In genomic region chr7:45920583-45921241, GRCm38 (mm10) we compare ENCODE assay signal across 7 mouse cellular contexts. TPM values are rescaled to one million over a fixed set of nuclear protein-coding genes. Genes with fewer than 3 reads are reported as not detected.
DNase-seq lines count a peak whose midpoint lies in the region; ATAC-seq and TF ChIP-seq lines count a peak whose summit lies in the region.

No protein-coding gene starts in this region.

- H3K36me3 ChIP-seq in heart, embryonic 15.5 days = no peaks in the 10 kb centered on the region
- H3K36me3 ChIP-seq in liver, postnatal 0 days (replicated peaks; ENCODE audit: insufficient read depth, low read length) = peaks cover 14% of the 10 kb centered on the region

- TF ChIP-seq EP300 in liver, postnatal 0 days (IDR thresholded peaks at IDR 0.05; ENCODE audit: low read depth) = no peak

- 25% methylated on average over 9 of the region's 9 CpGs for WGBS in heart, embryonic 15.5 days
- 19% methylated on average over 9 of the region's 9 CpGs for WGBS in liver, postnatal 0 days (ENCODE audit: insufficient replicate concordance)

- H3K9me3 ChIP-seq in heart, embryonic 15.5 days (replicated peaks) = no peaks in the 10 kb centered on the region
- no peaks in the 10 kb centered on the region for H3K9me3 ChIP-seq in liver, postnatal 0 days (ENCODE audit: low read length)

- peak overlapping the region; percentile 59 for H3K9ac ChIP-seq in heart, embryonic 15.5 days
- H3K9ac ChIP-seq in liver, postnatal 0 days (replicated peaks) = peak overlapping the region; percentile 72

- no peak for TF ChIP-seq POLR2A in bone marrow macrophage, adult 2 months (IDR thresholded peaks at IDR 0.05; ENCODE audit: borderline replicate concordance, low read depth, low read length)

- no peak for ATAC-seq in heart, embryonic 15.5 days (replicated peaks; ENCODE audit: insufficient number of reproducible peaks, insufficient read depth, low FRiP score, low read depth)
- ATAC-seq in liver, postnatal 0 days = no peak
- ATAC-seq in inflammation-experienced regulatory T-cells, adult 6 months = no peak

- peak overlapping the region; percentile 95 for H3K27ac ChIP-seq in bone marrow macrophage, adult 2 months (ENCODE audit: insufficient read depth, low read depth, low read length)
- H3K27ac ChIP-seq in heart, embryonic 15.5 days = peak overlapping the region; percentile 93
- peak overlapping the region; percentile 85 for H3K27ac ChIP-seq in liver, postnatal 0 days (ENCODE audit: low read depth)

- H3K4me2 ChIP-seq in heart, embryonic 15.5 days = peak overlapping the region; percentile 60
- H3K4me2 ChIP-seq in liver, postnatal 0 days (ENCODE audit: low read depth, low read length) = peak overlapping the region; percentile 77

- peaks cover 26% of the 10 kb centered on the region for H3K4me1 ChIP-seq in bone marrow macrophage, adult 2 months (ENCODE audit: control insufficient read depth, insufficient read depth, low read length)
- peaks cover 61% of the 10 kb centered on the region for H3K4me1 ChIP-seq in heart, embryonic 15.5 days (replicated peaks)
- peaks cover 59% of the 10 kb centered on the region for H3K4me1 ChIP-seq in liver, postnatal 0 days (ENCODE audit: insufficient read depth)

- H3K27me3 ChIP-seq in heart, embryonic 15.5 days = no peaks in the 10 kb centered on the region
- H3K27me3 ChIP-seq in liver, postnatal 0 days (ENCODE audit: insufficient read depth, low read length) = no peaks in the 10 kb centered on the region

- H3K4me3 ChIP-seq in bone marrow macrophage, adult 2 months (ENCODE audit: insufficient read depth, low read length) = peak overlapping the region; percentile 82
- peak overlapping the region; percentile 52 for H3K4me3 ChIP-seq in heart, embryonic 15.5 days
- peak overlapping the region; percentile 56 for H3K4me3 ChIP-seq in liver, postnatal 0 days (ENCODE audit: low read depth, low read length)

- DNase-seq in ovary, postnatal 36 days (ENCODE audit: low spot score) = peak; percentile 32
- no peak for DNase-seq in ovary, postnatal 14 days (ENCODE audit: low spot score)
- DNase-seq in liver, postnatal 0 days = no peak
- DNase-seq in thymus, postnatal 25 days = peak; percentile 38

- TF ChIP-seq CTCF in bone marrow macrophage, adult 2 months (IDR thresholded peaks at IDR 0.05; ENCODE audit: low read depth, low read length) = no peak
- no peak for TF ChIP-seq CTCF in liver, postnatal 0 days (IDR thresholded peaks at IDR 0.05; ENCODE audit: low read depth)

RNA-seq across cellular contexts. Expression of gene Emp3, which starts 0.5 kb away (rescaled TPM):
- 635 and 697 TPM in 2 replicates for polyA plus RNA-seq in bone marrow macrophage, adult 2 months (2012; ENCODE audit: insufficient read depth, insufficient read length, missing spikeins)
- polyA plus RNA-seq in heart, embryonic 15.5 days (2015; fragmentation: Nextera tagmentation; extraction: Ambion mirVana) = 71.5 and 108 TPM in 2 replicates
- polyA plus RNA-seq in liver, postnatal 0 days (2015; fragmentation: Nextera tagmentation; extraction: Ambion mirVana) = 56.0 and 57.7 TPM in 2 replicates
- 100 to 1,000 TPM; 512 to 771 (median 583) TPM for polyA plus RNA-seq in inflammation-experienced regulatory T-cells, adult 6 months (2017; shearing (Covaris generic))

RNA-seq across cellular contexts. Expression of gene Ccdc114, which starts 3.2 kb away (rescaled TPM):
- 3.2 and 3.9 TPM in 2 replicates for polyA plus RNA-seq in bone marrow macrophage, adult 2 months (2012; ENCODE audit: insufficient read depth, insufficient read length, missing spikeins)
- polyA plus RNA-seq in heart, embryonic 15.5 days (2015; fragmentation: Nextera tagmentation; extraction: Ambion mirVana) = 3.4 and 3.6 TPM in 2 replicates
- polyA plus RNA-seq in liver, postnatal 0 days (2015; fragmentation: Nextera tagmentation; extraction: Ambion mirVana) = 0.64 and 1.2 TPM in 2 replicates
- 1 to 10 TPM; 1.4 to 1.8 (median 1.4) TPM for polyA plus RNA-seq in inflammation-experienced regulatory T-cells, adult 6 months (2017; shearing (Covaris generic))

RNA-seq across cellular contexts. Expression of gene Tmem143, which starts 24.0 kb away (rescaled TPM):
- 15.1 and 18.9 TPM in 2 replicates for polyA plus RNA-seq in bone marrow macrophage, adult 2 months (2012; ENCODE audit: insufficient read depth, insufficient read length, missing spikeins)
- polyA plus RNA-seq in heart, embryonic 15.5 days (2015; fragmentation: Nextera tagmentation; extraction: Ambion mirVana) = 6.6 and 8.0 TPM in 2 replicates
- polyA plus RNA-seq in liver, postnatal 0 days (2015; fragmentation: Nextera tagmentation; extraction: Ambion mirVana) = 3.5 and 4.3 TPM in 2 replicates
- polyA plus RNA-seq in inflammation-experienced regulatory T-cells, adult 6 months (2017; shearing (Covaris generic)) = 1 to 10 TPM; 3.7 to 7.0 (median 5.0) TPM

RNA-seq across cellular contexts. Expression of gene Syngr4, which starts 24.2 kb away (rescaled TPM):
- 1.1 TPM in 1 of 2 replicates, not detected in the other for polyA plus RNA-seq in bone marrow macrophage, adult 2 months (2012; ENCODE audit: insufficient read depth, insufficient read length, missing spikeins)
- polyA plus RNA-seq in heart, embryonic 15.5 days (2015; fragmentation: Nextera tagmentation; extraction: Ambion mirVana) = 0.65 and 0.76 TPM in 2 replicates
- polyA plus RNA-seq in liver, postnatal 0 days (2015; fragmentation: Nextera tagmentation; extraction: Ambion mirVana) = 0.70 and 0.71 TPM in 2 replicates
- under 1 TPM in 1 of 3 experiments, not detected in 2; 0.52 TPM for polyA plus RNA-seq in inflammation-experienced regulatory T-cells, adult 6 months (2017; shearing (Covaris generic))

RNA-seq across cellular contexts. Expression of gene Grin2d, which starts 42.5 kb away (rescaled TPM):
- polyA plus RNA-seq in bone marrow macrophage, adult 2 months (2012; ENCODE audit: insufficient read depth, insufficient read length, missing spikeins) = 0.24 and 0.34 TPM in 2 replicates
- polyA plus RNA-seq in heart, embryonic 15.5 days (2015; fragmentation: Nextera tagmentation; extraction: Ambion mirVana) = 0.21 and 0.27 TPM in 2 replicates
- 0.02 and 0.05 TPM in 2 replicates for polyA plus RNA-seq in liver, postnatal 0 days (2015; fragmentation: Nextera tagmentation; extraction: Ambion mirVana)
- not detected for polyA plus RNA-seq in inflammation-experienced regulatory T-cells, adult 6 months (2017; shearing (Covaris generic))

Comparison
In these comparisons a context has a peak if more than half of its experiments do, and no peak if none do; other contexts are left out.
1. DNase-seq: peak in ovary, postnatal 36 days (single experiment) and thymus, postnatal 25 days (single experiment); none in ovary, postnatal 14 days (single experiment) and liver, postnatal 0 days (single experiment).
2. Peak in every context shown above with its lines, with median percentiles within 50 percentile points of each other: H3K27ac ChIP-seq and H3K4me3 ChIP-seq.